Mouse (Mus musculus) bone marrow macrophage, adult 2 months (primary cell): ENCODE measurements around the gene P4hb.

Source experiments
- CTCF ChIP-seq: IDR thresholded peaks from 2 replicates; pipeline ENCODE4 v1.5.1; 2012; ENCODE audit warnings: low read depth, mild to moderate bottlenecking, low read length, moderate library complexity
- POLR2A ChIP-seq: IDR thresholded peaks from 2 replicates; pipeline ENCODE4 v1.6.1; 2012; ENCODE audit warnings: mild to moderate bottlenecking, low read depth, low read length, borderline replicate concordance

DNA sequence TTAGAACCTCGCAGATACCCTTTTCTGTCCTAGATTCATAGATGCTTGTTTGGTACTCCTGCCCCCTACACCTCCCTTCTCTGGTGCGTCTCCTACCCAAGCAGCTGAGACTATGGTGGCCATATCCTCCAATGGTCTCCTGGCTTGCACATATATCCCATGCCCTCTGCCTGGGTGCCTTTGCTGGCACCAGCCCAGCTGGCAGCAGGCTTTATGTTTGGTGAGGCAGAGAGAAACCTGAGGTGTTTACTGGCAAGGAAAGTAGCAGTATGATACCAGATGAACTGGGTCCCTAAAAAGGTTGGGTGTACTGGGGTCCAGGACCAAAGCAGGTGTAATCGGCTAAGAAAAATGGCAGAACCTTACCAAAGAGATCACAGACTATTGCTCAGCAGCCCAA, 27.1 kb downstream of the P4hb start:
- TF ChIP-seq CTCF (no peak), POLR2A (no peak)
